Mouse (Mus musculus): ENCODE measurements around the gene Vti1b.

Gene Vti1b

DNA sequence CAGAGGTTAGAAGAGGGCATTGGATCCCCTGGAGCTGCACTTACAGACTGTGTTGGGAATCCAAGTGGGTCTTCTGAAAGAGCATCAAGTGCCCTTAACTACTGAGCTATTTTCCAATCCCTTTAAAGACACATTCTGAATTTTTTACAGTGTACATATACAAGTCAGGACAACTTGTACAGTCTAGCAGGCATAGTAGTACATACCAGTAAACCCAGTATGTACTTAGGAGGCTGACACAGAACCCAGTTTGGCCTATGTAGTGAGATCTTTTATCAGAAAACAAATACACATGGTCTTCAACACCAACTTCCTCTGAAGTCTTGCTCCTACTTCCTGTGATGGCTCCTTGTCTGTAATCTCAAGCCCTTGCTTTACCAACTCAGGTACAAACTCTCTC lies 33.5 kb downstream of the Vti1b start:
- DNase-seq (ENCODE audit: low spot score in 2 of 2): no peak

DNA sequence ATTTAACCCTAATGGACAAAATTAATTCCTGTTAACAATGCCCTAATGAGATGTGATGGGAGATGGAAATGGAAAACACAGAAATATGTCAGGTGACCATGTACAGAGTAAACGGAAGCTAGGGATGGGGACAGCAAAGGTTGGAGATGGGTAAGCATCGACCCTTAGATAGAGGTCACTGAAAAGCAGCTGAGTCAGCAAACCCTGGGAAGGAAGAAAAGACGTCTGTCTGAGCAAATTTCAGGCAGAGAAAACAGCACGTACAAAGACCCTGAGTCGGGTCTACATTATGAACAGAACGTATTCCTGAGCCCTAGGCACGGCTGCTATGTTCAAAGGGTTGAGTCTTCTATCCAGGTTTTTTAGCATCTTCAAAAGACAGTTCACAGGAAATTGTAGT lies 35.5 kb downstream of the Vti1b start:
- no peak for DNase-seq (ENCODE audit: low spot score in 2 of 2)

DNA sequence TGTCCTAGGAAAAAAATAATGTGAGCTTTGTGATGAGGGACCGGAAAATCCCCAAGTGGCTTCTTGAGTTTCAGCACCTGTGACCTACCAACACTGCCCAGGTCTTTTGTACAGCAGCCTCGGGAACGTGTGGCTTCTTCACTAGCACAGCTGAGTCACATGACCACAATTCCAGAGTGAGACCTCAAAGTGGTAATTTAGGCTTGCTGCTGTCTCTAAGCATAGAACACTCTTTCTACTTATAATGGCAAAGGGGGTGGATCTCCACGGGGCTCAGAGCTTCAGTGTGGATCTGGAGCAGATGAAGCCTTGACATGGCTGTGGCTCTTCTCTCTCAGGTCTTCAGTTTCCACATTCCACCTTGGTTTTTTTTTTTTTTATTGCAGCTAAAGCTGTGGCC lies 37.4 kb downstream of the Vti1b start:
- DNase-seq (ENCODE audit: low spot score in 2 of 2): no peak

DNA sequence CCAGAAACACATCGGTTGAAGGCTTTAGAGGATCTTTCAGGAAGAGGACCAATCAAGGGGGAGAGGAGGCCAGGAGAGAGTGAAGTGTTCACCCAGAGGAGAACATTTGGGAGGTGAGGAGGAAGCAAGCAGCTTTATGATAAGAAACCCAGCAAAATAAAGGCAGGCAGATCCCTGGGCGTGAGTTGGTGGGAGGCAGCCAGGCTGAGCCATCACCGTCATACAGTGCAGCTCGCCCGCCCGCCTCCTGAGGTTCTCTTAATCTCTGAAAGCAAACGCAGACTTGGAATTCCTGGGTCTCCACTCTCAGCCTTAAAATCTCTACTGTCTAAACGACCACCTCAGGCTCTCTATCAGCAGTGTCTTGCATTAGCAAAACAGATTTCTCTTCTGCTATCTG lies 37.8 kb downstream of the Vti1b start:
- no peak for DNase-seq (ENCODE audit: low spot score in 2 of 2)

DNA sequence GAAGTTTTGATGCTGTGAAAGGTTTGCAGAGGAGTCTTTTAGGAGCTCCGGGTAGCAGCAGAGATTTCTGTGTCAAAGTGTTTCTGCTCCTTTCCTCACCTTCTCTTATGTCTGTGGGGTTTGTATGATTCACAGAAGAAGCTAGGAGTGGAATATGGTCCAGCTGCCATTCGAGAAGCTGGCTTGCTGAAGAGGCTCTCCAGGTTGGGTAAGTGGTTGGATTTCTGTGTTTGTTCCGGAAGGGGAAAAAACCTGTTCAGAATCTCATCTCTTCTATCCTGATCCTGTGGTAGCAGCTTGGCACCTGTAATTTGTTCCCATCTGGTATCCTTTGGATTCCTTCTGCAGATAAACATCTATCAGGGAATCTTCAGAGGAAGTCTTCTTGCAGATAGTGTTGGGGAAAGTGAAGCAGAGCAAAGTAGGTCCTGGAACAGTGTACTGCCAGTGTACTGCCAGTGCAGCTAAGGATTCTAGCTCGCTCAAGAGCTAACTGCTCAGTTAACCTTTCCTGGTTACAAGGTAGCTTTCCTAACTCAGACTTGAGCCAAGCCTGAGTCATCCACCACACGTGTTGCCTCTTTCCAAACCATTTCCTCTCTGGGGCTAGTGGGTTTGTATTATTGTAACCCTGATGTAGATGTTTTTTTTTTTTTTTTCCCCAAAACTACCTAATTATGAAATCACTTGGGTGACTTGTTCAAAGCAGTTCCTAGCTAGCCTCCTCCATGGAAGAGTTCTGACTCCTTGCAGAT lies 40.6 kb downstream of the Vti1b start:
- no peak for DNase-seq (ENCODE audit: low spot score in 2 of 2)

DNA sequence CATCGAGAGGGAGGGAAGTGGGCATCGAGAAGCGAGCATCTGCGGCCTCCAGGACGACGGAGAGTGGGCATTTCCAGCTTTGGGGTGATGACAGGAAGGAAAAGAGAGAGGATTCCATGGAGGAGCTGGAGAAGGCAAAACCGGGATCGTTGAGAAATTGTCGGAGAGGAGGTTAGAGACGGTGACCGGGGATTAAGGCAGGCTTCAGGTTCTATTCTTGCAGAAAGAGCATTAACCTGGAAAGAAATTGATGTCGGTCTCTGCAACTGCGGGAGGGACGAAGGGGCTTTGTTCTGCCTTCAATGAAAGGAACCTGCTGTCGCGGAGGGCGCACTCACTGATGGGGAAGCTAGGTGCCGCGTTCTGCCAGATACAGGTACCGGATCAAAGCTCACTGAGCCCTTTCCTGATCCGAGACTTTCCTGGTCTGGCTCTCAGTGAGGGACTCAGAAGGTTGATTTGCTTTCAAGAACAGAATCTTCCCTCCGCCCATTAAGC lies 41.2 kb downstream of the Vti1b start:
- no peak for DNase-seq (ENCODE audit: low spot score in 2 of 2)

DNA sequence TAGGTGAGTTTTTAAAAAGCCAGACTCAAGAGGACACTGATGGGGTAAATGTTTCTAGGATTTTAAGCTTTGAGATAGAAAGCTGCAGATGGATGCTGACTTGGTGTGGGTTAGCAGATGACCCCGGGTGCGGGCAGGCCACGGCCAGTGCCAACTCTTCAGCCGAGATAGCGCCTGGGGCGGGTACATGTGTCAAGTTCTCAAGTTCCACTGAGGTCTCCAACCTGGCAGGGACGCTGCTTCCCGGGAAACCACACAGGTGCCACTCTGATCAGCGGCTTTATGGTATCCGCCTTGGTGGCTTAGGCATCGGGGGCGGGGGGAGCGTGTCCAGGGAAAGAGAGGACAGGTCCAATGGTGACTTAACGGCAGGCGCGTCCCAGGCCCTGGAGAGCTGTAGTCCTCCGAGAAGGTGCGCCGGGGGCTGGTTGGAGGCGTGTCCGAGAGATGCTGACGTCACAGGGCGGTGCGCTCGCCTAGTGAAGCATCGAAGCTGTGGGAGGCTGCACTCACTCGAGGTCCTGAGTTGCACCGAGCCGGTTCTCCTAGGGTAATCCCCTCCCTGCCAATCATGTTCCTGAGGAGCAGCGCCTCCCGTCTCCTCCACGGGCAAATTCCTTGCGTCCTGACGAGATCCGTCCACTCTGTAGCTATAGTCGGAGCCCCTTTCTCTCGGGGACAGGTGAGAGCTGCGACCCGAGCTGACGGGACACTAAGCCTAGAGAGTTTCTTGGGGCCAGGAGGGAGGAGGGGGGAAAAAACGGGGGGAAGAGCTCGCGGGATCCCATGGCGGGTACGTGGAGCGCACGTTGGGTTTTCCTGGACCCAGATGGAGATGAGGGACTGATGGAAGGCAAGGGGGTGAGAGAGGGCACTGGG lies 41.9 kb downstream of the Vti1b start, which contains the start of gene Arg2:
TSS of gene Arg2 (plus strand) at position 479 of the 879 bp plus-strand sequence.
- DNase-seq (ENCODE audit: low spot score in 2 of 2): peak; percentile 60 to 74

DNA sequence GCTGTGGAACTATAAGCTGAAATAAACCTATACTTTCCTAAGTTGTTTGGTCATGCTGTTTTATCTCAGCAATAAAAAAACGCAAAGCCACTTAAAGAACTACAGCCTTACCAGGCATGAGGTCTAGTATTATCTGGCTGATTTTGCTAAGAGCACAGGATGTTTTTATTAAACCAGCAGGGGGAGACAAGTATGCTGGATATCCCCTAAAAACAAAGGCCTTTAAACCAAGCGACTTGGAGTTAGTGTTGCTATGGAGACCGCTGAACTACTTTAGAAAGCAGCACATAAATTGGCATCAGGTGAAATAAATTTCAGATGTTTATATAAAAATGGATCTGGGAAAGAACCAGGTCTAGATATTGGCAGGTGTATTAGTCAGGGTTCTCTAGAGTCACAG lies 49.6 kb downstream of the Vti1b start:
- no peak for DNase-seq (ENCODE audit: low spot score in 2 of 2)

DNA sequence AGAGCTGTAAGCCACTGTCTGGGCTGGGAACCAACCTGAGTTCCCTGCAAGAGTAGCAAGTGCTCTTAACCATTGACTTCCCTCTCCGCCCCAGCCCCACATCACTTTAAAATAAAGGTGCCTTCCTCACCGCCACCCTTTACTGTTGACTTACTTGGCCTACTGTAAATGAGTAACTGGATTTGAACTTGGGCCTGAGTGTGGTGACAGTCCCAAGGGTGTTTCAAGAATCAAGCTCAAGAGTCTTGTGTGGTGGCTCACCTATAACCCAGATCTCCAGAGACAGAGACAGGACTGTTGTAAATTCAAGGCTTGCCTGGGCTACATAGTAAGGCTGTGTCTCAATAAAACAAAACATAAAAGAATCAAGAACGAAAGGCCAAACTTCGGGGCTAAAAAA lies 53.5 kb downstream of the Vti1b start:
- DNase-seq (ENCODE audit: low spot score in 2 of 2): no peak

Data from thymus, postnatal 10 days (tissue).